Mouse (Mus musculus): Measurements from ENCODE around the gene Pla2g2f. TPM values are rescaled to one million over a fixed set of nuclear protein-coding genes. Genes with fewer than 3 reads are reported as not detected.

Pla2g2f gene
- total RNA-seq, 1 experiment = 0.22 TPM

DNA sequence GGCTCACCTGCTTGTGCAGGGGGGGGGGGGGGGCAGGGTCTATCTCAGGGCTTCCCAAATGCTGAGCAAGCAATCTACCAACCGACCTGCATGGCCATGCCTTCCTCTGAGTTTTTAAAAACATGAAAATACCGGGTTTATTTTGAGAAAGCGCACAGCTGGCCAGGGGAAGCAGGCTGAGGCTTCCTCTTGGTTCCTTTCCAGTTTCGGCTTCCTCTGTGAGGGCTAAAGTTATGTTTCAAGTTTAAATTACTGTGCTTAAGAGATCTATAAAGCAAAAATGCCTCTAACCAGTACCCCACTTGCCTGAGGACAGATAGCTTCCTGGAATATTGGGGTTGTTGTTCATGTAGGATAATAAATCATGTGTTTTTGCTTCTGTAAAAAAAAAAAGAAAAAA, 28.7 kb upstream of the Pla2g2f start:
- Histone ChIP-seq H3K9ac (ENCODE audit: insufficient read depth, low read depth, low read length, poor library complexity, severe bottlenecking) (no peak overlapping the region), H3K4me1 (ENCODE audit: control insufficient read depth in 2 of 2, insufficient read depth in 2 of 2, low read length in 2 of 2, poor library complexity in 1 of 2) (peaks cover 0 to 3% of the 10 kb centered on the region in 2 experiments; a peak in 1 of 4 replicates), H3K36me3 (ENCODE audit: control insufficient read depth, insufficient read depth, low read length, poor library complexity, severe bottlenecking) (no peaks in the 10 kb centered on the region), H3K9me3 (ENCODE audit: control insufficient read depth, insufficient read depth, low read depth, low read length) (no peaks in the 10 kb centered on the region), H3K27ac (ENCODE audit: insufficient read depth, low read depth, low read length, poor library complexity, severe bottlenecking) (no peak overlapping the region), H3K4me3 (ENCODE audit: insufficient read depth in 1 of 2, low read depth in 1 of 2, low read length in 2 of 2, poor library complexity in 1 of 2, severe bottlenecking in 1 of 2) (no peak overlapping the region)
- TF ChIP-seq CHD2 (IDR thresholded peaks at IDR 0.05; ENCODE audit: low read depth, low read length) (no peak), HCFC1 (IDR thresholded peaks at IDR 0.05; ENCODE audit: borderline replicate concordance, insufficient read depth, low read length) (no peak), ZC3H11A (IDR thresholded peaks at IDR 0.05; ENCODE audit: borderline replicate concordance, low read depth, low read length) (no peak), ZNF384 (IDR thresholded peaks at IDR 0.05; ENCODE audit: low read depth, low read length) (no peak), MAFK (IDR thresholded peaks at IDR 0.05; ENCODE audit: insufficient read depth, low read depth, low read length) (no peak)
- in situ Hi-C loops (cut with MboI; ENCODE audit: low sequenced_read_pairs in 2 of 2, unreplicated experiment in 2 of 2) = no loop called here
- DNase-seq (ENCODE audit: low read depth, low spot score) = no peak

- no peaks in the 10 kb centered on the region for H3K36me3 ChIP-seq (ENCODE audit: control insufficient read depth, insufficient read depth, low read length, poor library complexity, severe bottlenecking)
- DNase-seq (ENCODE audit: low read depth, low spot score) = no peak
- H3K9ac ChIP-seq (ENCODE audit: insufficient read depth, low read depth, low read length, poor library complexity, severe bottlenecking) = no peak overlapping the region
- H3K9me3 ChIP-seq (ENCODE audit: control insufficient read depth, insufficient read depth, low read depth, low read length) = no peaks in the 10 kb centered on the region
- H3K27ac ChIP-seq (ENCODE audit: insufficient read depth, low read depth, low read length, poor library complexity, severe bottlenecking) = no peak overlapping the region
- in situ Hi-C loops (cut with MboI; ENCODE audit: low sequenced_read_pairs in 2 of 2, unreplicated experiment in 2 of 2) = no loop called here
- TF ChIP-seq HCFC1 (IDR thresholded peaks at IDR 0.05; ENCODE audit: borderline replicate concordance, insufficient read depth, low read length) (no peak), ZNF384 (IDR thresholded peaks at IDR 0.05; ENCODE audit: low read depth, low read length) (no peak), MAFK (IDR thresholded peaks at IDR 0.05; ENCODE audit: insufficient read depth, low read depth, low read length) (no peak), CHD2 (IDR thresholded peaks at IDR 0.05; ENCODE audit: low read depth, low read length) (no peak), ZC3H11A (IDR thresholded peaks at IDR 0.05; ENCODE audit: borderline replicate concordance, low read depth, low read length) (no peak)
- peaks cover 0 to 3% of the 10 kb centered on the region in 2 experiments; a peak in 1 of 4 replicates for H3K4me1 ChIP-seq (ENCODE audit: control insufficient read depth in 2 of 2, insufficient read depth in 2 of 2, low read length in 2 of 2, poor library complexity in 1 of 2)
- no peak overlapping the region for H3K4me3 ChIP-seq (ENCODE audit: insufficient read depth in 1 of 2, low read depth in 1 of 2, low read length in 2 of 2, poor library complexity in 1 of 2, severe bottlenecking in 1 of 2)
Observed at GRCm38 (mm10) chr4:138785721-138786120, 28.3 kb upstream of the Pla2g2f start.

DNA sequence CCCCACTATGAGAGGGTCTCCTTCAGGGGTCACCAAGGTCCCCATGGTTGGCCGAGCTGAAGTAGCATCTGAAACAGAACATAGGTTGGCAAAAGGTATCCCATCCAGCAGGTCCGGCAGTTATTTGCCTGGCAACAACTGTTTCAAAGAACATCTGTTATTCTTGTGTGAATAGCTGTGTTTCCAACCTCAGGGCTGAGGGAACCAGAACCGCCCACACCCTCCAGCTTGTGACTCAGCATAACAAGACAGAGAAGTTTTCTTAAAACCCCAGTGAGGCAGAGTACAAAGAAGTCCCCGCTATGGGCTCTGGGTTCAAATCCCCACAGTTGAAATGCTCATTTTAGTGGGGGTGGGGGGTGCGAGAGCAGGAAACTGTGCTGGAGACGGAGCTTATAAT, 24.7 kb upstream of the Pla2g2f start:
- no peaks in the 10 kb centered on the region for H3K9me3 ChIP-seq (ENCODE audit: control insufficient read depth, insufficient read depth, low read depth, low read length)
- no peak for DNase-seq (ENCODE audit: low read depth, low spot score)
- no peak overlapping the region for H3K27ac ChIP-seq (ENCODE audit: insufficient read depth, low read depth, low read length, poor library complexity, severe bottlenecking)
- TF ChIP-seq MAFK (IDR thresholded peaks at IDR 0.05; ENCODE audit: insufficient read depth, low read depth, low read length) = peak; percentile 28; the same call in 1 of the 2 replicates
- TF ChIP-seq HCFC1 (IDR thresholded peaks at IDR 0.05; ENCODE audit: borderline replicate concordance, insufficient read depth, low read length) = no peak
- TF ChIP-seq ZNF384 (IDR thresholded peaks at IDR 0.05; ENCODE audit: low read depth, low read length) = no peak
- TF ChIP-seq CHD2 (IDR thresholded peaks at IDR 0.05; ENCODE audit: low read depth, low read length) = no peak
- no peak for TF ChIP-seq ZC3H11A (IDR thresholded peaks at IDR 0.05; ENCODE audit: borderline replicate concordance, low read depth, low read length)
- 0 out of 4 replicates have a peak, but pooled peaks cover 0 to 2% of the 10 kb centered on the region in 2 experiments for H3K4me1 ChIP-seq (ENCODE audit: control insufficient read depth in 2 of 2, insufficient read depth in 2 of 2, low read length in 2 of 2, poor library complexity in 1 of 2)
- no peaks in the 10 kb centered on the region for H3K36me3 ChIP-seq (ENCODE audit: control insufficient read depth, insufficient read depth, low read length, poor library complexity, severe bottlenecking)
- in situ Hi-C loops (cut with MboI; ENCODE audit: low sequenced_read_pairs in 2 of 2, unreplicated experiment in 2 of 2) = no loop called here
- H3K4me3 ChIP-seq (ENCODE audit: insufficient read depth in 1 of 2, low read depth in 1 of 2, low read length in 2 of 2, poor library complexity in 1 of 2, severe bottlenecking in 1 of 2) = no peak overlapping the region
- H3K9ac ChIP-seq (ENCODE audit: insufficient read depth, low read depth, low read length, poor library complexity, severe bottlenecking) = no peak overlapping the region

DNA sequence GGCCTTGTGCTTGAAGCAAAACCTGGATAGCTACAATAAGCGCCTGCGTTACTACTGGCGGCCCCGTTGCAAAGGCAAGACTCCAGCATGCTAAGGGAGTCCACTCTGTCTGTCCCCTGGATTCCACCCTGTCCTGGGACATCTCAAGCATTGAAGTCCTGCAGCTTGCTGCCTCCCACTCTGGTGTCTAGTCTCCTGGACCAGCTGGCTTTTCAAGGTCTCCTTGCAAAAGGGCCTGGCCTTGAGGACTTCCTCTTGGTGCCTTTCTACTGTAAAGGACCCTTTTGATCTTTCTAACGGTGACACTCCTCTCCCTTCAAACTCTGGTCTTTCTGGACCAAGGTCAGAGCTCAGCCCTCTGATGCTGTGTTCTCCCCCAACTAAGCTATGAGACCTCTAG, 22.9 kb upstream of the Pla2g2f start:
- Histone ChIP-seq H3K36me3 (ENCODE audit: control insufficient read depth, insufficient read depth, low read length, poor library complexity, severe bottlenecking) (no peaks in the 10 kb centered on the region), H3K4me3 (ENCODE audit: insufficient read depth in 1 of 2, low read depth in 1 of 2, low read length in 2 of 2, poor library complexity in 1 of 2, severe bottlenecking in 1 of 2) (no peak overlapping the region), H3K4me1 (ENCODE audit: control insufficient read depth in 2 of 2, insufficient read depth in 2 of 2, low read length in 2 of 2, poor library complexity in 1 of 2) (no peaks in the 10 kb centered on the region), H3K9me3 (ENCODE audit: control insufficient read depth, insufficient read depth, low read depth, low read length) (no peaks in the 10 kb centered on the region), H3K27ac (ENCODE audit: insufficient read depth, low read depth, low read length, poor library complexity, severe bottlenecking) (no peak overlapping the region), H3K9ac (ENCODE audit: insufficient read depth, low read depth, low read length, poor library complexity, severe bottlenecking) (no peak overlapping the region)
- no peak for DNase-seq (ENCODE audit: low read depth, low spot score)
- TF ChIP-seq ZC3H11A (IDR thresholded peaks at IDR 0.05; ENCODE audit: borderline replicate concordance, low read depth, low read length) (no peak), MAFK (IDR thresholded peaks at IDR 0.05; ENCODE audit: insufficient read depth, low read depth, low read length) (no peak), ZNF384 (IDR thresholded peaks at IDR 0.05; ENCODE audit: low read depth, low read length) (no peak), HCFC1 (IDR thresholded peaks at IDR 0.05; ENCODE audit: borderline replicate concordance, insufficient read depth, low read length) (no peak), CHD2 (IDR thresholded peaks at IDR 0.05; ENCODE audit: low read depth, low read length) (no peak)
- in situ Hi-C loops (cut with MboI; ENCODE audit: low sequenced_read_pairs in 2 of 2, unreplicated experiment in 2 of 2) = no loop called here
